Mouse (Mus musculus) kidney, embryonic 14.5 days (tissue): ENCODE data around the gene Ly6g5c. TPM values are rescaled to one million over a fixed set of nuclear protein-coding genes. Genes with fewer than 3 reads are reported as not detected.
A peak's percentile ranks its signal among the peaks of the same experiment; 100 is the strongest.

Source experiments
- ATAC-seq: fragments of 200-750 bp; cut with Nextera tagmentation; 2 replicates; pipeline ENCODE4 v1.8.0; 2017; ENCODE audit warnings: moderate number of reproducible peaks, mild to moderate bottlenecking, moderate TSS enrichment, moderate library complexity; ENCODE audit not compliant: low FRiP score, low TSS enrichment
- H3K27ac ChIP-seq: fragments of 300-500 bp; sonication (generic); 2 replicates; pipeline ENCODE4 v1.5.1; 2014; ENCODE audit warnings: low read depth, mild to moderate bottlenecking, low read length, moderate library complexity, mixed read lengths
- H3K27me3 ChIP-seq: fragments of 300-500 bp; sonication (generic); 2 replicates; pipeline ENCODE4 v1.6.1; 2014; ENCODE audit warnings: mild to moderate bottlenecking, low read length; ENCODE audit not compliant: control insufficient read depth, insufficient read depth
- H3K36me3 ChIP-seq: fragments of 300-500 bp; sonication (generic); 2 replicates; pipeline ENCODE4 v1.6.1; 2014; ENCODE audit warnings: low read length, mixed read lengths; ENCODE audit not compliant: control insufficient read depth, insufficient read depth
- H3K4me1 ChIP-seq: fragments of 300-500 bp; sonication (generic); 2 replicates; pipeline ENCODE4 v1.6.1; 2014; ENCODE audit warnings: low read length, mixed read lengths; ENCODE audit not compliant: control insufficient read depth, insufficient read depth
- H3K4me2 ChIP-seq: fragments of 300-500 bp; sonication (generic); replicated peaks from 2 replicates; pipeline ENCODE4 v1.6.1; 2014; ENCODE audit warnings: low read depth, mild to moderate bottlenecking, low read length
- H3K4me3 ChIP-seq: fragments of 300-500 bp; sonication (generic); 2 replicates; pipeline ENCODE4 v1.5.1; 2014; ENCODE audit warnings: mild to moderate bottlenecking, low read length
- H3K9ac ChIP-seq: fragments of 300-500 bp; sonication (generic); 2 replicates; pipeline ENCODE4 v1.6.1; 2014; ENCODE audit warnings: low read depth, mild to moderate bottlenecking, low read length, moderate library complexity
- H3K9me3 ChIP-seq: fragments of 300-500 bp; sonication (generic); 2 replicates; pipeline ENCODE4 v1.6.1; 2016; ENCODE audit warnings: low read length; ENCODE audit not compliant: control insufficient read depth
- whole genome bisulfite sequencing: fragments of 180-500 bp; shearing (Covaris S2); extraction: QIAGEN DNeasy Blood & Tissue Kit; methylation state at CpG from one replicate; pipeline ENCODE4 v1.1.7; 2014; 5-methylcytosine and 5-hydroxymethylcytosine counted together
- polyA plus RNA-seq: library from polyadenylated mRNA; unstranded; fragments of >200 nt; fragmentation: Nextera tagmentation; extraction: Ambion mirVana; gene quantifications from 2 replicates; pipeline ENCODE4 v1.2.1, GENCODE M21; 2014

The Ly6g5c gene
- polyA plus RNA-seq, 1 experiment from 2014 or later, result not detected

- H3K9ac ChIP-seq, result no peak overlapping the region
- WGBS, result 90% methylated on average over 4 of the region's 4 CpGs
- H3K27ac ChIP-seq, result no peak overlapping the region
- no peaks in the 10 kb centered on the region for H3K27me3 ChIP-seq
- H3K4me2 ChIP-seq, result no peak overlapping the region
- no peaks in the 10 kb centered on the region for H3K9me3 ChIP-seq
- H3K4me3 ChIP-seq, result no peak overlapping the region
- peaks cover 98% of the 10 kb centered on the region for H3K36me3 ChIP-seq
- no peaks in the 10 kb centered on the region for H3K4me1 ChIP-seq
- no peak for ATAC-seq
These were observed 45.9 kb downstream of the Ly6g5c start for GRCm38 (mm10) chr17:35153931-35154330.

- H3K27me3 ChIP-seq, result no peaks in the 10 kb centered on the region
- WGBS, result 91% methylated on average over 7 of the region's 7 CpGs
- H3K4me3 ChIP-seq, result no peak overlapping the region
- no peaks in the 10 kb centered on the region for H3K4me1 ChIP-seq
- no peak for ATAC-seq
- no peak overlapping the region for H3K4me2 ChIP-seq
- no peak overlapping the region for H3K27ac ChIP-seq
- H3K36me3 ChIP-seq, result peaks cover 98% of the 10 kb centered on the region
- H3K9me3 ChIP-seq, result no peaks in the 10 kb centered on the region
- H3K9ac ChIP-seq, result no peak overlapping the region
These were observed 46.5 kb downstream of the Ly6g5c start for GRCm38 (mm10) chr17:35154616-35155015.

GRCm38 (mm10) chr17:35155451-35155850 lies 47.4 kb downstream of the Ly6g5c start:
- ATAC-seq, result no peak

GRCm38 (mm10) chr17:35156461-35157200 lies 48.6 kb downstream of the Ly6g5c start:
- Histone ChIP-seq H3K9me3 (no peaks in the 10 kb centered on the region), H3K4me2 (no peak overlapping the region), H3K27ac (no peak overlapping the region), H3K4me3 (no peak overlapping the region), H3K4me1 (0 out of 2 replicates have a peak, but pooled peaks cover 4% of the 10 kb centered on the region), H3K9ac (no peak overlapping the region), H3K27me3 (no peaks in the 10 kb centered on the region), H3K36me3 (peaks cover 100% of the 10 kb centered on the region)
- 89% methylated on average over 33 of the region's 33 CpGs for WGBS
- no peak for ATAC-seq

More at GRCm38 (mm10) chr17:35155451-35155850, 47.4 kb downstream of the Ly6g5c start:
- no peaks in the 10 kb centered on the region for H3K9me3 ChIP-seq
- H3K4me3 ChIP-seq, result no peak overlapping the region
- H3K9ac ChIP-seq, result no peak overlapping the region
- no peak overlapping the region for H3K27ac ChIP-seq
- peaks cover 98% of the 10 kb centered on the region for H3K36me3 ChIP-seq
- 89% methylated on average over 12 of the region's 12 CpGs for WGBS
- H3K4me2 ChIP-seq, result no peak overlapping the region
- H3K27me3 ChIP-seq, result no peaks in the 10 kb centered on the region
- no peaks in the 10 kb centered on the region for H3K4me1 ChIP-seq

GRCm38 (mm10) chr17:35157254-35157653 lies 49.2 kb downstream of the Ly6g5c start:
- no peak overlapping the region for H3K4me3 ChIP-seq
- no peaks in the 10 kb centered on the region for H3K27me3 ChIP-seq
- H3K9ac ChIP-seq, result no peak overlapping the region
- H3K27ac ChIP-seq, result no peak overlapping the region
- no peak for ATAC-seq
- peaks cover 100% of the 10 kb centered on the region for H3K36me3 ChIP-seq
- 94% methylated on average over 8 of the region's 8 CpGs for WGBS
- peaks cover 10% of the 10 kb centered on the region; the same call in 1 of the 2 replicates for H3K4me1 ChIP-seq
- H3K9me3 ChIP-seq, result no peaks in the 10 kb centered on the region
- H3K4me2 ChIP-seq, result no peak overlapping the region

- Histone ChIP-seq H3K27ac (no peak overlapping the region), H3K9me3 (no peaks in the 10 kb centered on the region), H3K27me3 (no peaks in the 10 kb centered on the region), H3K4me2 (no peak overlapping the region), H3K4me1 (peaks cover 14% of the 10 kb centered on the region; the same call in 1 of the 2 replicates), H3K9ac (no peak overlapping the region), H3K36me3 (peaks cover 99% of the 10 kb centered on the region), H3K4me3 (no peak overlapping the region)
- WGBS, result 90% methylated on average over 8 of the region's 8 CpGs
- ATAC-seq, result no peak
These were observed 49.6 kb downstream of the Ly6g5c start for GRCm38 (mm10) chr17:35157661-35158175.

GRCm38 (mm10) chr17:35158850-35159593 lies 50.9 kb downstream of the Ly6g5c start:
- Histone ChIP-seq H3K36me3 (peaks cover 86% of the 10 kb centered on the region), H3K27ac (no peak overlapping the region), H3K4me3 (no peak overlapping the region), H3K4me1 (peaks cover 20% of the 10 kb centered on the region; the same call in 1 of the 2 replicates), H3K27me3 (no peaks in the 10 kb centered on the region), H3K9me3 (no peaks in the 10 kb centered on the region), H3K4me2 (no peak overlapping the region), H3K9ac (no peak overlapping the region)
- 93% methylated on average over 16 of the region's 16 CpGs for WGBS
- no peak for ATAC-seq

- no peak for ATAC-seq
- Histone ChIP-seq H3K27ac (no peak overlapping the region), H3K27me3 (no peaks in the 10 kb centered on the region), H3K4me3 (no peak overlapping the region), H3K9me3 (no peaks in the 10 kb centered on the region), H3K9ac (no peak overlapping the region), H3K4me1 (peaks cover 20% of the 10 kb centered on the region; the same call in 1 of the 2 replicates), H3K4me2 (no peak overlapping the region), H3K36me3 (peaks cover 80% of the 10 kb centered on the region)
- 87% methylated on average over 7 of the region's 7 CpGs for WGBS
These were observed 51.6 kb downstream of the Ly6g5c start for GRCm38 (mm10) chr17:35159638-35160037.

GRCm38 (mm10) chr17:35161421-35161820 lies 53.3 kb downstream of the Ly6g5c start:
- Histone ChIP-seq H3K27me3 (no peaks in the 10 kb centered on the region), H3K4me2 (no peak overlapping the region), H3K4me3 (no peak overlapping the region), H3K36me3 (peaks cover 62% of the 10 kb centered on the region), H3K9ac (peak overlapping the region; percentile 32; the same call in 1 of the 2 replicates), H3K4me1 (peaks cover 20% of the 10 kb centered on the region; the same call in 1 of the 2 replicates), H3K9me3 (no peaks in the 10 kb centered on the region), H3K27ac (no peak overlapping the region)
- WGBS, result 76% methylated on average over 11 of the region's 11 CpGs
- no peak for ATAC-seq
